In the genomic region with DNA sequence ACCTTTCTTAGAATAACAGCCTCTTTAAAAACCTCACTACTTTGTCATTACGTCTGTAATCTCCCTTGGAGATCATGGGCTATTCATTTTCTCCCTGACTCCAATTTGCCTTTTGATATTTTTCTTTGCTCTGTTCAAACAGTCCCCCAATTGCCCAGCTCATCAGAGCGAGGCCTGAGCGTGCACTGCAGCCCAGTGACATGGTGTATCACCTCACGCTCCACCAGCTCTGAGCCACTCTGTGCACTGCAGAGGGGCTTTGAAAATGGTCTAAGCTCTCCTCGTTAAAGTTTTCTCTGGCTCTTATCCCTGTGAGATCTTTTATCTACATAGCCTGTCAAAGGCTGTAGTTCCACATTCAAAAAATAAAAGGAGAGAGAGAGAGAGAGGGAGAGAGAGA, we compare ENCODE assay signal across 27 mouse cellular contexts.
DNase-seq lines count a peak whose midpoint lies in the region; ATAC-seq lines count a peak whose summit lies in the region.
"Had no signal": no experiment of that assay in that cellular context is flagged by ENCODE, and none has a peak within 500 bp of the region (broad histone marks: within the 10 kb centered on the region; RNA-seq: fewer than 3 reads in every experiment).

No protein-coding gene starts in this region.

- H3K9me3 ChIP-seq in forebrain, embryonic 14.5 days (replicated peaks; ENCODE audit: control insufficient read depth, low read length), result no peaks in the 10 kb centered on the region
- H3K9me3 ChIP-seq in forebrain, embryonic 15.5 days, result no peaks in the 10 kb centered on the region
- no peaks in the 10 kb centered on the region for H3K9me3 ChIP-seq in kidney, embryonic 14.5 days (ENCODE audit: control insufficient read depth, low read length)
- no peaks in the 10 kb centered on the region for H3K9me3 ChIP-seq in midbrain, embryonic 14.5 days (ENCODE audit: control insufficient read depth, low read length)
- no peaks in the 10 kb centered on the region for H3K9me3 ChIP-seq in midbrain, embryonic 11.5 days (ENCODE audit: control insufficient read depth, low read length)
- H3K9me3 ChIP-seq: G1E; hindbrain, embryonic 15.5 days; intestine, embryonic 15.5 days; liver, embryonic 12.5 days; midbrain, embryonic 13.5 days; neural tube, embryonic 13.5 days had no signal

- H3K4me1 ChIP-seq in forebrain, embryonic 14.5 days (ENCODE audit: control insufficient read depth, insufficient read depth, low read length), result no peaks in the 10 kb centered on the region
- peaks cover 4% of the 10 kb centered on the region; the same call in 1 of the 2 replicates for H3K4me1 ChIP-seq in forebrain, embryonic 15.5 days
- H3K4me1 ChIP-seq in kidney, embryonic 14.5 days (ENCODE audit: control insufficient read depth, insufficient read depth, low read length), result 0 out of 2 replicates have a peak, but pooled peaks cover 4% of the 10 kb centered on the region
- H3K4me1 ChIP-seq in midbrain, embryonic 14.5 days (ENCODE audit: control insufficient read depth, insufficient read depth, low read length), result no peaks in the 10 kb centered on the region; the same call in 1 of the 2 replicates
- H3K4me1 ChIP-seq in midbrain, embryonic 11.5 days (ENCODE audit: control insufficient read depth, insufficient read depth, low read length), result no peaks in the 10 kb centered on the region
- H3K4me1 ChIP-seq: hindbrain, embryonic 15.5 days; intestine, embryonic 15.5 days; liver, embryonic 12.5 days; neural tube, embryonic 13.5 days had no signal

- H3K27ac ChIP-seq in forebrain, embryonic 14.5 days (ENCODE audit: low read depth, low read length), result no peak overlapping the region
- no peak overlapping the region for H3K27ac ChIP-seq in forebrain, embryonic 15.5 days (replicated peaks)
- H3K27ac ChIP-seq in kidney, embryonic 14.5 days (ENCODE audit: low read depth, low read length), result no peak overlapping the region
- H3K27ac ChIP-seq in midbrain, embryonic 14.5 days (replicated peaks; ENCODE audit: low read depth, low read length), result no peak overlapping the region
- H3K27ac ChIP-seq in midbrain, embryonic 11.5 days (ENCODE audit: low read depth, low read length), result no peak overlapping the region
- H3K27ac ChIP-seq: hindbrain, embryonic 15.5 days; intestine, embryonic 15.5 days; liver, embryonic 12.5 days; midbrain, embryonic 13.5 days; neural tube, embryonic 13.5 days had no signal

- no peak overlapping the region for H3K9ac ChIP-seq in forebrain, embryonic 14.5 days (ENCODE audit: low read length)
- no peak overlapping the region for H3K9ac ChIP-seq in forebrain, embryonic 15.5 days (replicated peaks)
- no peak overlapping the region for H3K9ac ChIP-seq in kidney, embryonic 14.5 days (ENCODE audit: low read depth, low read length)
- no peak overlapping the region for H3K9ac ChIP-seq in midbrain, embryonic 14.5 days (replicated peaks; ENCODE audit: low read length)
- H3K9ac ChIP-seq in midbrain, embryonic 11.5 days (ENCODE audit: low read length), result no peak overlapping the region
- H3K9ac ChIP-seq: hindbrain, embryonic 15.5 days; intestine, embryonic 15.5 days; liver, embryonic 12.5 days; liver, postnatal 0 days; midbrain, embryonic 13.5 days; neural tube, embryonic 13.5 days had no signal

- peak; percentile 47 for DNase-seq in forebrain, embryonic 14.5 days (ENCODE audit: low spot score)
- no peak for DNase-seq in kidney, postnatal 36 days
- DNase-seq in midbrain, embryonic 14.5 days, result peak; percentile 40
- DNase-seq in midbrain, embryonic 11.5 days (ENCODE audit: low spot score, missing footprints), result no peak
- peak; percentile 63 for DNase-seq in retina, postnatal 1 day
- DNase-seq: adrenal gland, postnatal 10 days; cerebellum, adult 11 months; cerebellum, adult 9-10 months; cerebellum, postnatal 36 days; gastrocnemius, postnatal 25 days; heart, adult 18-20 months; heart, postnatal 4 days; kidney, adult 2 months; liver, postnatal 0 days; lung, postnatal 36 days; right cerebral cortex, postnatal 14 days; thymus, postnatal 4 days had no signal

- peak; percentile 54; the same call in 1 of the 2 replicates for ATAC-seq in forebrain, embryonic 14.5 days
- no peak for ATAC-seq in forebrain, embryonic 15.5 days (replicated peaks)
- peak; percentile 81; the same call in 1 of the 2 replicates for ATAC-seq in kidney, embryonic 14.5 days (ENCODE audit: low FRiP score, low TSS enrichment)
- no peak for ATAC-seq in midbrain, embryonic 14.5 days (ENCODE audit: low FRiP score, low TSS enrichment)
- no peak for ATAC-seq in midbrain, embryonic 11.5 days (ENCODE audit: low FRiP score)
- ATAC-seq: intestine, embryonic 15.5 days; liver, embryonic 12.5 days; liver, postnatal 0 days; midbrain, embryonic 13.5 days; Patski had no signal

- H3K27me3 ChIP-seq in forebrain, embryonic 14.5 days (replicated peaks; ENCODE audit: control insufficient read depth, insufficient read depth, low read length), result no peaks in the 10 kb centered on the region
- H3K27me3 ChIP-seq in forebrain, embryonic 15.5 days, result no peaks in the 10 kb centered on the region
- peaks cover 4% of the 10 kb centered on the region for H3K27me3 ChIP-seq in kidney, embryonic 14.5 days (ENCODE audit: control insufficient read depth, insufficient read depth, low read length)
- H3K27me3 ChIP-seq in midbrain, embryonic 14.5 days (ENCODE audit: control insufficient read depth, insufficient read depth, low read length), result no peaks in the 10 kb centered on the region
- H3K27me3 ChIP-seq in midbrain, embryonic 11.5 days (ENCODE audit: control insufficient read depth, insufficient read depth, low read length), result no peaks in the 10 kb centered on the region
- H3K27me3 ChIP-seq: hindbrain, embryonic 15.5 days; intestine, embryonic 15.5 days; liver, embryonic 12.5 days; midbrain, embryonic 13.5 days; neural tube, embryonic 13.5 days; Patski had no signal

- H3K4me2 ChIP-seq in forebrain, embryonic 14.5 days (ENCODE audit: low read length), result no peak overlapping the region
- H3K4me2 ChIP-seq in forebrain, embryonic 15.5 days (replicated peaks), result no peak overlapping the region
- no peak overlapping the region for H3K4me2 ChIP-seq in kidney, embryonic 14.5 days (replicated peaks; ENCODE audit: low read depth, low read length)
- no peak overlapping the region for H3K4me2 ChIP-seq in midbrain, embryonic 14.5 days (ENCODE audit: low read length)
- H3K4me2 ChIP-seq in midbrain, embryonic 11.5 days, result no peak overlapping the region
- H3K4me2 ChIP-seq: heart, embryonic 11.5 days; hindbrain, embryonic 15.5 days; intestine, embryonic 15.5 days; liver, embryonic 12.5 days; midbrain, embryonic 13.5 days; neural tube, embryonic 13.5 days had no signal

- no peaks in the 10 kb centered on the region for H3K36me3 ChIP-seq in forebrain, embryonic 14.5 days (ENCODE audit: control insufficient read depth, insufficient read depth, low read length)
- no peaks in the 10 kb centered on the region for H3K36me3 ChIP-seq in forebrain, embryonic 15.5 days
- no peaks in the 10 kb centered on the region for H3K36me3 ChIP-seq in kidney, embryonic 14.5 days (ENCODE audit: control insufficient read depth, insufficient read depth, low read length)
- no peaks in the 10 kb centered on the region for H3K36me3 ChIP-seq in midbrain, embryonic 14.5 days (ENCODE audit: control insufficient read depth, insufficient read depth, low read length)
- no peaks in the 10 kb centered on the region for H3K36me3 ChIP-seq in midbrain, embryonic 11.5 days (ENCODE audit: control insufficient read depth, insufficient read depth, low read length)
- H3K36me3 ChIP-seq: G1E; hindbrain, embryonic 15.5 days; intestine, embryonic 15.5 days; liver, embryonic 12.5 days; midbrain, embryonic 13.5 days; neural tube, embryonic 13.5 days had no signal

- no peak overlapping the region for H3K4me3 ChIP-seq in forebrain, embryonic 14.5 days (ENCODE audit: low read depth, low read length)
- H3K4me3 ChIP-seq in forebrain, embryonic 15.5 days, result no peak overlapping the region
- no peak overlapping the region for H3K4me3 ChIP-seq in kidney, embryonic 14.5 days (ENCODE audit: low read length)
- no peak overlapping the region for H3K4me3 ChIP-seq in midbrain, embryonic 14.5 days (replicated peaks; ENCODE audit: low read depth, low read length)
- no peak overlapping the region for H3K4me3 ChIP-seq in midbrain, embryonic 11.5 days (ENCODE audit: low read depth, low read length)
- H3K4me3 ChIP-seq: hindbrain, embryonic 15.5 days; intestine, embryonic 15.5 days; liver, embryonic 12.5 days; midbrain, embryonic 13.5 days; neural tube, embryonic 13.5 days had no signal

- 9% methylated on average over 5 of the region's 5 CpGs for WGBS in forebrain, embryonic 14.5 days
- WGBS in forebrain, embryonic 15.5 days, result 3% methylated on average over 5 of the region's 5 CpGs
- WGBS in kidney, embryonic 14.5 days, result 7% methylated on average over 5 of the region's 5 CpGs
- WGBS in midbrain, embryonic 14.5 days, result 8% methylated on average over 5 of the region's 5 CpGs
- WGBS in midbrain, embryonic 11.5 days, result 8% methylated on average over 5 of the region's 5 CpGs

Comparison
In these comparisons a context has a peak if more than half of its experiments do, and no peak if none do; other contexts are left out.
1. ATAC-seq: peak in forebrain, embryonic 14.5 days (single experiment) and kidney, embryonic 14.5 days (single experiment); none in forebrain, embryonic 15.5 days (single experiment), midbrain, embryonic 14.5 days (single experiment) and midbrain, embryonic 11.5 days (single experiment).
2. DNase-seq: peak in forebrain, embryonic 14.5 days (single experiment), midbrain, embryonic 14.5 days (single experiment) and retina, postnatal 1 day (single experiment); none in kidney, postnatal 36 days (0 of 2) and midbrain, embryonic 11.5 days (single experiment).